Mouse (Mus musculus) forebrain, embryonic 14.5 days (tissue): Measurements from ENCODE around the gene Ush1c. TPM values are rescaled to one million over a fixed set of nuclear protein-coding genes. Genes with fewer than 3 reads are reported as not detected.

Source experiments
- ATAC-seq: fragments of 200-750 bp; cut with Nextera tagmentation; 2 replicates; pipeline ENCODE4 v1.8.0; 2017; ENCODE audit warnings: mild to moderate bottlenecking, moderate library complexity
- DNase-seq: peaks from one replicate; pipeline ENCODE4 v3.0.0-alpha.2; 2015; ENCODE audit warnings: low spot score
- H3K27ac ChIP-seq: fragments of 300-500 bp; sonication (generic); 2 replicates; pipeline ENCODE4 v1.5.1; 2014; ENCODE audit warnings: low read depth, mild to moderate bottlenecking, control low read depth, low read length, moderate library complexity
- H3K27me3 ChIP-seq: fragments of 300-500 bp; sonication (generic); replicated peaks from 2 replicates; pipeline ENCODE4 v1.6.1; 2014; ENCODE audit warnings: low read length, control low read depth, mixed read lengths; ENCODE audit not compliant: control insufficient read depth, insufficient read depth
- H3K36me3 ChIP-seq: fragments of 300-500 bp; sonication (generic); 2 replicates; pipeline ENCODE4 v1.6.1; 2014; ENCODE audit warnings: low read length, control low read depth; ENCODE audit not compliant: control insufficient read depth, insufficient read depth
- H3K4me1 ChIP-seq: fragments of 300-500 bp; sonication (generic); 2 replicates; pipeline ENCODE4 v1.6.1; 2014; ENCODE audit warnings: antibody characterized with exemption, low read length, control low read depth; ENCODE audit not compliant: control insufficient read depth, insufficient read depth
- H3K4me2 ChIP-seq: fragments of 300-500 bp; sonication (generic); 2 replicates; pipeline ENCODE4 v1.6.1; 2014; ENCODE audit warnings: mild to moderate bottlenecking, control low read depth, low read length
- H3K4me3 ChIP-seq: fragments of 300-500 bp; sonication (generic); 2 replicates; pipeline ENCODE4 v1.5.1; 2014; ENCODE audit warnings: low read depth, low read length, control low read depth
- H3K9ac ChIP-seq: fragments of 300-500 bp; sonication (generic); 2 replicates; pipeline ENCODE4 v1.6.1; 2014; ENCODE audit warnings: mild to moderate bottlenecking, low read length, control low read depth, moderate library complexity
- H3K9me3 ChIP-seq: fragments of 300-500 bp; sonication (generic); replicated peaks from 2 replicates; pipeline ENCODE4 v1.6.1; 2016; ENCODE audit warnings: low read length, control low read depth, mixed read lengths; ENCODE audit not compliant: control insufficient read depth
- WGBS: fragments of 180-500 bp; shearing (Covaris S2); extraction: QIAGEN DNeasy Blood & Tissue Kit; methylation state at CpG from one replicate; pipeline ENCODE4 v1.1.7; 2014; 5-methylcytosine and 5-hydroxymethylcytosine counted together
- polyA plus RNA-seq: library from polyadenylated mRNA; unstranded; fragments of >200 nt; fragmentation: Nextera tagmentation; extraction: Ambion mirVana; gene quantifications from 2 replicates; pipeline ENCODE4 v1.2.1, GENCODE M21; 2014

Gene Ush1c
- polyA plus RNA-seq, 1 experiment from 2014 or later: 3.6 TPM

- DNase-seq (no peak), ATAC-seq (no peak)
- Histone ChIP-seq H3K4me3 (no peak overlapping the region), H3K36me3 (no peaks in the 10 kb centered on the region), H3K4me2 (no peak overlapping the region), H3K9ac (no peak overlapping the region), H3K27ac (peak overlapping the region; percentile 65; the same call in 1 of the 2 replicates), H3K4me1 (peaks cover 7% of the 10 kb centered on the region), H3K9me3 (no peaks in the 10 kb centered on the region), H3K27me3 (no peaks in the 10 kb centered on the region)
- whole genome bisulfite sequencing: 77% methylated on average over 5 of the region's 5 CpGs
Measured at GRCm38 (mm10) chr7:46162731-46163130, 75.6 kb downstream of the Ush1c start.

- Histone ChIP-seq H3K4me1 (peaks cover 7% of the 10 kb centered on the region), H3K9me3 (no peaks in the 10 kb centered on the region), H3K9ac (0 out of 2 replicates have a peak overlapping the region, but pooled peaks have one; percentile 13), H3K27me3 (no peaks in the 10 kb centered on the region), H3K4me2 (no peak overlapping the region), H3K36me3 (no peaks in the 10 kb centered on the region), H3K27ac (peak overlapping the region; percentile 65), H3K4me3 (no peak overlapping the region)
- DNase-seq (peak; percentile 41), ATAC-seq (peak; percentile 52; the same call in 1 of the 2 replicates)
- 64% methylated on average over 11 of the region's 11 CpGs for WGBS
Measured at GRCm38 (mm10) chr7:46162132-46162727, 76.1 kb downstream of the Ush1c start.

- H3K4me2 ChIP-seq: no peak overlapping the region
- peaks cover 7% of the 10 kb centered on the region for H3K4me1 ChIP-seq
- no peaks in the 10 kb centered on the region for H3K36me3 ChIP-seq
- 8% methylated on average over 3 of the region's 3 CpGs for WGBS
- DNase-seq (no peak), ATAC-seq (no peak)
- H3K9ac ChIP-seq: no peak overlapping the region
- 0 out of 2 replicates have a peak overlapping the region, but pooled peaks have one; percentile 65 for H3K27ac ChIP-seq
- no peaks in the 10 kb centered on the region for H3K9me3 ChIP-seq
- no peaks in the 10 kb centered on the region for H3K27me3 ChIP-seq
- H3K4me3 ChIP-seq: no peak overlapping the region
Measured at GRCm38 (mm10) chr7:46161615-46162014, 76.7 kb downstream of the Ush1c start.

- H3K4me3 ChIP-seq: no peak overlapping the region
- H3K27me3 ChIP-seq: no peaks in the 10 kb centered on the region
- DNase-seq (no peak), ATAC-seq (no peak)
- WGBS: 73% methylated on average over 7 of the region's 7 CpGs
- H3K36me3 ChIP-seq: no peaks in the 10 kb centered on the region
- no peaks in the 10 kb centered on the region for H3K9me3 ChIP-seq
- H3K4me1 ChIP-seq: peaks cover 18% of the 10 kb centered on the region
- no peak overlapping the region for H3K27ac ChIP-seq
- H3K9ac ChIP-seq: no peak overlapping the region
- no peak overlapping the region for H3K4me2 ChIP-seq
Measured at GRCm38 (mm10) chr7:46157746-46158145, 80.6 kb downstream of the Ush1c start.

- Histone ChIP-seq H3K4me1 (peaks cover 16% of the 10 kb centered on the region), H3K27me3 (no peaks in the 10 kb centered on the region), H3K9me3 (no peaks in the 10 kb centered on the region), H3K36me3 (no peaks in the 10 kb centered on the region), H3K9ac (no peak overlapping the region), H3K27ac (no peak overlapping the region), H3K4me3 (no peak overlapping the region), H3K4me2 (no peak overlapping the region)
- WGBS: 29% methylated on average over 18 of the region's 18 CpGs
- DNase-seq (peak; percentile 28), ATAC-seq (no peak)
Measured at GRCm38 (mm10) chr7:46154498-46155488, 83.5 kb downstream of the Ush1c start.

GRCm38 (mm10) chr7:46152819-46153351, 85.4 kb downstream of the Ush1c start:
- H3K27me3 ChIP-seq: no peaks in the 10 kb centered on the region
- no peaks in the 10 kb centered on the region for H3K9me3 ChIP-seq
- H3K4me1 ChIP-seq: peaks cover 16% of the 10 kb centered on the region
- H3K36me3 ChIP-seq: no peaks in the 10 kb centered on the region
- DNase-seq (peak; percentile 58), ATAC-seq (0 out of 2 replicates have a peak, but pooled peaks have one; percentile 26)
- H3K9ac ChIP-seq: no peak overlapping the region
- no peak overlapping the region for H3K4me2 ChIP-seq
- peak overlapping the region; percentile 39; the same call in 1 of the 2 replicates for H3K27ac ChIP-seq
- H3K4me3 ChIP-seq: no peak overlapping the region
- 23% methylated on average over 9 of the region's 9 CpGs for WGBS

GRCm38 (mm10) chr7:46147417-46147816, 90.9 kb downstream of the Ush1c start:
- H3K4me2 ChIP-seq: no peak overlapping the region
- 87% methylated on average over 7 of the region's 7 CpGs for WGBS

GRCm38 (mm10) chr7:46146675-46147308, 91.5 kb downstream of the Ush1c start:
- no peak overlapping the region for H3K9ac ChIP-seq
- H3K9me3 ChIP-seq: no peaks in the 10 kb centered on the region
- ATAC-seq: peak; percentile 77; the same call in 1 of the 2 replicates
- H3K4me2 ChIP-seq: no peak overlapping the region
- no peaks in the 10 kb centered on the region for H3K4me1 ChIP-seq
- no peaks in the 10 kb centered on the region for H3K27me3 ChIP-seq
- no peaks in the 10 kb centered on the region for H3K36me3 ChIP-seq
- H3K27ac ChIP-seq: peak overlapping the region; percentile 76
- DNase-seq: no peak
- 43% methylated on average over 7 of the region's 7 CpGs for WGBS
- no peak overlapping the region for H3K4me3 ChIP-seq

More at GRCm38 (mm10) chr7:46147417-46147816, 90.9 kb downstream of the Ush1c start:
- no peaks in the 10 kb centered on the region for H3K9me3 ChIP-seq
- H3K4me3 ChIP-seq: no peak overlapping the region
- no peaks in the 10 kb centered on the region for H3K36me3 ChIP-seq
- H3K4me1 ChIP-seq: no peaks in the 10 kb centered on the region
- no peak overlapping the region for H3K9ac ChIP-seq
- DNase-seq (no peak), ATAC-seq (no peak)
- peak overlapping the region; percentile 76 for H3K27ac ChIP-seq
- no peaks in the 10 kb centered on the region for H3K27me3 ChIP-seq
